Mouse (Mus musculus) T-helper 1 cell (primary cell): ENCODE data around the gene Ubr3.

Experiments used
- in situ Hi-C: fragments of 300-600 bp; cut with MboI, MseI; formaldehyde crosslinking; loops from one replicate; pipeline ENCODE4 v1.15.1; 2025; ENCODE audit warnings: high pct_unique_total_duplicates

The Ubr3 gene

DNA sequence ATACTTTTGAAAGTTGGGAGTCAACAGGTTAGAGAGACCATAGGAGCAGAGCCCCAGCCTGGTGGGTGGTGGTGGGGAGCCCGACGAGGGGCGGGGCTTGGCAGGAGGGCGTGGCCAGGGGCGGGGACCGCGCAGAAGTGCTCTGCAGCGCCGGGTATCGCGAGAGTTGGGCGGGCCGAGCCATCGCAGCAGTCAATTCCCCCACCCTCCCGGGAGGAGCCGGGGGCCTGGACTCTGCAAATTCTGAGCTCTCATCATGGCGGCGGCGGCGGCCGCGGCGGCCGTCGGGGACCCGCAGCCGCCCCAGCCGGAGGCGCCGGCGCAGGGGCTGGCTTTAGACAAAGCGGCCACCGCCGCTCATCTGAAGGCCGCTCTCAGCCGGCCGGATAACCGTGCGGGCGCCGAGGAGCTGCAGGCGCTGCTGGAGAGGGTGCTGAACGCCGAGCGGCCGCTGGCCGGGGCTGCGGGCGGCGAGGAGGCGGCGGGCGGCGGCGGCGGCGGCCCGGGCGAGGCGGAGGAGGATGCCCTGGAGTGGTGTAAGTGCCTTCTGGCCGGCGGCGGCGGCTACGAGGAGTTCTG, at the start of gene Ubr3:
Ubr3 (plus strand) TSS at position 208 of the 579 bp plus-strand sequence.
- in situ Hi-C loops = no loop called here

DNA sequence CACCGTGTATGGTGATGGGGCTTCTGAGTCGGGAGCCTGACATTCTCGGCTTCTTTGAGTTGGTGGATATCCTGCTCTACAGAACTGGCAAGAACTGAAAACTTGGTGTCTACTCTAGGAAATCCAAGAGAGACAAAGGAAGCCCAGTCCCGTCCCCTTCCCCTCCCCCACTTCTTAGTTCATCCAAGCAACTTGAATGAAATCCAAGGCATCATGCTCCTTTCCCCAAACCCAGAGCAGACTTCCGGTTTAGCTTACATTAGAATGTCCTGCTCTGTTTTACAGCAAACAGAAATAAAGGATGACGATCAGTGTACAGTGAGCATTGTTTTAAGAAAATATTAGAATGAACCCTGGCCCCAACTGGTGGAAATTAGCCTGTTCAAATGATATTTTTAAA, 47.8 kb upstream of the Ubr3 start:
- in situ Hi-C loops = no loop called here

DNA sequence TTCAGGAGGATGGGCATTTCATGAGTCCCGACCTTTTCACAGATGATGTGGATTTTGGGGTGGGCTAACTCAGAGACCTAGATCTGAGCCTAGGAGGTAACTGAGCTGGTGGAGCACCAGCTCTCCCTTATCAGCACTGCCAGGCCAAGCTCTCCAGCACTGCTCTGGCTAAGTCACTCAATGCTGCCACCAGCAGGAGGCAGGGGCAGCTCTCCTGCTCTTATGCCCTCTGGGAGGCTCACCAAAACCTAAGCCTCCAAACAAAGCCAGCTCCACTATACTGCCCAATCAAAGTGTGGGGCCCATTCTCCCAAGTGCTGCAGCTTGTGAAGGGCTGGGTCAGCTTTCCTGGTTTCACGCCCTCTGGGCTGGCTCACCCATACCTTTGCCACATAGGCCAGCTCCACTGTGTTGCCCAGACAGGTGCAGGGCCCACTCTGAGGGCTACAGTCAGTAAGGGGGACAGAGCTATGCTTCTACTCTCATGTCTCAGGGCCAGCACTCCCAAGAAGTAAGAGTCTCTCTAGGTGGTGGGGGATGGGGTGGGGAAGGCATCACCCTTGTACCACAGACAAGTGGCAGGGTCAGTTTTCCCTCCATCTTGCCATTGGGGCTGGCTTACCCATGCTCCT, 45.5 kb upstream of the Ubr3 start:
- in situ Hi-C loops = no loop called here

DNA sequence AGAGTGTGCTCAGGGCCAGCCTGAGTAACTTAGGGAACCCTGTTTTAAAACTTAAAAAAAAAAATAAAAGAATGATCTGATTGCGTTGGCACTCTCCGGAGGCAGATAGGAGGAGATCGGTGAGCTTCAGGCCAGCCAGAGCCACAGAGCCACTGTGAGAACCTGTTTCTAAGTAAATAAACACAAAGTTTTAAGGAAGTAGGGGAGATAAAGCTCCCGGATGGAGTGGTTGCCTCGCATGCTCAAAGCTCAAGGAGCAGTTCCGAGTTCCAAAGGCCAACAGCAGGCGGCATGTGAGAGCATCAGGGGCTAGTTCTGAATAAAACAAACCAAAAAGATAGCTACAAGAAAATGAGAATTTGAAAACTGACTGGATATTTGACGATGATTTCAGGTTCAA, 40.7 kb upstream of the Ubr3 start:
- in situ Hi-C loops = no loop called here

DNA sequence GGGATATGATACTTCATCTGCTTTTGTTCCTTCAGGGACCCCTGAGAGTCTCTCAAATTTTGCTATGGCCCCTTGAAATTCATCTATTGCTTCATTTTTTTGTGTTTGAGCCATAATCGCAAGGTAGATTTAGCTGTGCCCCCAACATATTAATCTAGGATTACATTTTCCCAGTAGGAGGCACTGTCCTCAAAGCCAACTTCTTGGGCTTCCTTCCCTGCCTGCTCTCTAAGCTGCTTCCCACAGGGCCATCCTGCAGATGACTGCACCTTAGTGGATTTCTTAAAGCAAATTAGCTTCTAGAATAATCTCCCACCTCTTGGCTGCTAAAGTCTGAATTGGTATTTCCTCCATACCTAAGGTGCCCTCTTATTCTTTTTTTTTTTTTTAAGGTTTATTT, 39.2 kb upstream of the Ubr3 start:
- in situ Hi-C loops = no loop called here

DNA sequence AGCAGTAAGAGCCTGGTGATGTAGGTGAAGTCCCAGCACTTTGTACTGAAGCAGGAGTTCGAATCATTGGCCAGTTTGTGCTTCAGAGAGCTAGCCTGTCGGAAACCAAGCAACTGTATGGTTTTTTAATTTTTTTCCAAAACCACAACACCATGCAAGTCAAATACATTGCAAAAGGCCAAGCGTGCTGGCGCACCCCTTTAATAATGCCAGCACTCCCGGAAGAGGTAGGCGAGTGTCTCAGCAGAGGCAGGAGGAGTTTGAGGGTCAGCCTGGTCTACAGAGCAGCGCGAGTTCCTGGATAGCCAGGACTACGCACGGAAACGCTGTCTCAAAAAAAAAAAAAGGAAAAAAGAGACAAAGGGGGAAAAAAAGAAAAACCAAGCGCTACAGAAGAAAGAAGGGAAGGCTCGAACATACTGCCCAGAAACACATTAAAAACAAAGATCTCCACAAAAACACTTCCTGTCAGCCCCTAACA, 36.0 kb upstream of the Ubr3 start:
- in situ Hi-C loops = no loop called here

DNA sequence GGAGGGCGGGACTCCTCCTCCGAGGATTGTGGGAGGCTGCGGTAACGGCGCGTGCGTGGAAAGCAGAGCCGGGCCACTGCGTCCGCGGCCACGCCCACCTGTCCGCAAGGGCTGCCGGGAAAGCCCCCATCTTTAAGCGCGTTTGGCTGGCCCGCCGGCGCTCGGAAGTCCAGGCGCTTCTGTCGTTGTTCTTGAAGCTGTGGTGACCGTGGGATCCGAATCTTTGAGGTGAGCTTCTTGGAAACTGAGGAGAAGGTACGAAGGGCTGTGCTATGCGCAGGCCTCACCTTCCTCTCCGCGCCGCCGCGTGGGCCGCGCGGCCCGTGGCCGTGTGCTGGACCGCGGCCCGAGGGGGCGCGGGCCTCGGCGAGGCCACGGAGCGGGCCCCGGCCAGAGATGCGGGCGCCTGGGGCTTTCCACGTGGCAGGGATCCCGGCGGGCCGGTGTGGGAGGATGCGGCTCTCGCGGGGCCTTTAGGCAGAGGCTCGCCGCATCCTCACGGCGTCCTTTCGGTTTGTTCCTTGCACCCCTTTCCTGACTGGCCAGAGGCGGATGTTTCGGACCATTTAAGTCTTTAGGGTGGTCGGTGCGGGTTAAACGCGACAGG, 35.5 kb upstream of the Ubr3 start, which contains the start of gene Ssb:
Ssb (plus strand) TSS at position 78 of the 607 bp plus-strand sequence.
- in situ Hi-C loops = no loop called here

DNA sequence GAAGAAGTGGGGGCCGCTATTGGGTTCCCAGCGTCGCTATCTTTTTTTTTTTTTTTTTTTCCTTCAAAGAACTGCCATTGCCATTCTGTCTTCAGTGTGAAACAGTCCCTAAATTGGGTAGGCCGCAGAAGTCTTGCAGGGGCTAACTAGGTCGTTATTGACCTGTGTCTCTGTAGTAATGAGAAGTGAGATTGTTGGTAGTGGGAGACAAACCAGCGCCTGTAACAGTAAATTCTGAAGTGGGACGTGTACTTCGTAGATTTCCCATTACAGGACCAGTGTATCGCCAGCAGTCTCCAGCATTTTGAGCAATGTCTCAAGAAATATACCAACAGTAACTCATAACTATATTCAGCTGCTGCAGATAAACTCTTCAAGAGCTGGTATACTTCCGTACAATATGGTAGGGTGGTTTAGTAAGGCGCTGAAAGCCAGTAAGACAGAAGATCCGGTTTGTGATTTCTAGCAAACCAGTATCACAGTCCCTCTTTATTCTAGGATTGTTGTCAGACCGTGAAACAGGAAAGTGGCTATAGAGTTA, 34.9 kb upstream of the Ubr3 start:
- in situ Hi-C loops = no loop called here

DNA sequence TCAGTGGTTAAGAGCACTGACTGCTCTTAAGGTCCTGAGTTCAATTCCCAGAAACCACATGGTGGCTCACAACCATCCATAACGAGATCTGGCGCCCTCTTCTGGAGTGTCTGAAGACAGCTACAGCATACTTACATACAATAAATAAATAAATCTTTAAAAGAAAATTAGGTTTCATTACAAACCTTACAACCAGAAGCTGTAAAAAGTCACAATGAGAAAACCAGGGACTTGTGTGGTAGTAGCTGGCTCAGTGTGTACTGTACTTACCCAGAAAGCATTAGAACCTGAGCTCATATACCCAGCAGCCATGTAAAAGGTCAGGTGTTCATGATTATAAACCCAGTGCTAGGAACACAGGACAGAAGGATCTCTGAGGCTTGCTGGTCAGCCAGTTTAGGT, 13.1 kb upstream of the Ubr3 start:
- in situ Hi-C loops = no loop called here

DNA sequence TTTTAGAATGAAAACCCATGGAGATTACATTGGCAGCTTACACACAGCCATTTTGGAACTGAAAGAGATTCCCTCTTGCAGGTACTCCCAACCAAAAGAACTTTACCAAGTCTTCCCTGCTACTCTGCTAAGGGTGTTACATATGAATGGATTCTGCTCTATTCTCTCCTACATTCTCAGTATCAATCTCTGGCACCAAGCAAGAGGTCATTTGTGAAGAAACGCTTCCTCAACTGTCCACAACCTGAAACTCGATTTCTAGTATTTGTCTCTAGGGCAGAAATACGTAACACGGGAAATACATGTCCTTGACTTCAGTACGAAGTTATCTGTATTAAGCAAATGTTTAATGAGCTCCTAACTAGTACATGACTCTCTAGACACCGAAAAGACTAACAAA, 12.5 kb upstream of the Ubr3 start:
- in situ Hi-C loops = no loop called here

DNA sequence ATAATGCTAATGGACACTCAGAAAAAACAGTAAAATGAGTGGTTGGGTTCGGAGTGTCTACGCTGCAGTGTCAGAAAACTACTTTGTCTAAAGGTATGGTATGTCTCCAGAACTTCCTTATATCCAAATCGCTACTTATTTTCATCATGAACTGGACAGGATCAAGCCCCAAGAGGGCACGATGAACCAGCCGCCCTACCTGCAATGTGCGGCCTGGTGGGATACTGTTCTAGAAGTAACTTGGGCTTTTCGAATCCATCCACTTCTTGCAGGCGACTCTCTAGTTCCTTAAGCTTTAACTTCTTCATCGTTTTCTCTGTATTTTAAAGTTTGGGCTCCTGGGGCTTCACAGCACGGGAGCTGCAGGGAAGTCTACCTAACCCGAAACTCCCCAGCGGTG, 12.0 kb upstream of the Ubr3 start:
- in situ Hi-C loops = no loop called here

DNA sequence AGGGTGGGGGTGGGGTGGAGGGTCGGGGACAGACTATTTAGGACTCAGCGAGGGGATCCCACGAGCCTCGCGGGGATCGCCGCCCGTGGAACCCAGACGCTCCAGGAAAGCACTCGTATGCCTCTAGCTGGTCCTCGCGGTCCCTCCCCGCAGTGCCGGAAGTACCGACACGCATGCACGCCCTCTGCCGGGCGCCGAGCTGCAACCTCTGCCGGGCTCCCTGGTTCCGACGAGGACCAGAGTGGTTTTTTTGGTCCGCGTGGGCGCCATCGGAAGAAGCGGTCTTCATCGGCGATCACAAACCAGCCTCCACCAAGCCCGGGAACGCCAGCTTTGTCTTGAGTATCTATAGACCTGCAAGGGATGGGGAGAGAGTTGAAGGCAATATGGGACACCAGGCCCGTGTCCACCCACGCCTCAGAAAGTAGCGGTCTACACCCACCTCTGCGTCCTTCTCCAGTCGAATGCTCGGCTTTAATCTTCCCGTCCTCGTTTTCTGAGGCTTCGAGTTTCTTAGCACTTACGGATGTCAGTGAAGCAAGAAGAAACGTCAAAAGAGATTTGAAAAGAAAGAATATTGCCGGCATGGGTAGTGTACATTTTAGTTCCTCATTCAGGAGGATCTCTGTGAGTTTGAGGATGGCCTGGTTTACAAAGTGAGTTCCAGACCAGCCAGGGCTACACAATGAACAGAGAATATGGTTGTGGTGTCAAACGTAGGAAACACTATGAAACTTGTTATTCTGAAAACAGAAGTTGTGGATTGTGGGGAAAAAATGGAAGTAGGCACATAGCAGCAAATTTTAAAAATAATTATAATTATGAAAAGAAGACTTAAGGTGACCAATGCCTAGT, 11.4 kb upstream of the Ubr3 start, which contains the start of gene Mettl5:
Mettl5 (minus strand) TSS at position 165 of the 855 bp plus-strand sequence.
- in situ Hi-C loops = no loop called here

DNA sequence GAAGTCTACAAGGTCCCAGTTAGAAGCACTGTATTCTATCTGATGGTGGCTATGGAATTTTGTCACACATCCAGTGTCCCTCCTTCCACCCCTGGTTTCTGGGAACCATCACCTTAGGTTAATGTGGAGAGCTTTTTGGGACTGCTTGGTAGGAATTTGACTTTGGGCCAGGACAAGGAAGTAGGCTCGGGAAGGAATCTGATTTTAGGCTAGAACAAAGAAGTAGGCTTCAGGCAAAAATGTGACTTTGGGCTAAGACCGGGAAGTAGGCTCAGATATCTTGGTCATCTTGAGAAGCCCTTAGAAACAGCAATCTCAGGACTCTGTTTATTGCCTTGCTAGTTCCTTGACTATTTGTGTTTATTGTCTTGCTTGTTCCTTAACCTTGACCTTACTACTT, 8.1 kb upstream of the Ubr3 start:
- in situ Hi-C loops = no loop called here

DNA sequence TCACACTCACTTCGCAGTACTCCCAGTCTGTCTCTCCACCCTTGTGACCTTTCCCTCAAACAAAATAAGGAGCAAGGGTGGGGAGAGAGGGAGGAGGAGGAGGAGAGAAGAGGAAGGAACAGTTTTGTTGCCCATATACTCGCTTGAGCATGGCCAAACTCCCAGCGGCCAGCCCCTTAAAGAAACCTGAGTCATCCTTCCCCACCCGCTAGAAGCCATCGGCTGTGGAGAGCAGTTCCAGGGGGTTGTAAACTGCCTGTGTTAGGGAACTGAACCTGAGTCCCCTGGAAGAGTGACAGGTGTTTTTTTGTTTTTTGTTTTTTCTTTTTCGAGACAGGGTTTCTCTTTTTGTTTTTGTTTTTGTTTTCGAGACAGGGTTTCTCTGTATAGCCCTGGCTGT, 6.2 kb upstream of the Ubr3 start:
- in situ Hi-C loops = no loop called here

DNA sequence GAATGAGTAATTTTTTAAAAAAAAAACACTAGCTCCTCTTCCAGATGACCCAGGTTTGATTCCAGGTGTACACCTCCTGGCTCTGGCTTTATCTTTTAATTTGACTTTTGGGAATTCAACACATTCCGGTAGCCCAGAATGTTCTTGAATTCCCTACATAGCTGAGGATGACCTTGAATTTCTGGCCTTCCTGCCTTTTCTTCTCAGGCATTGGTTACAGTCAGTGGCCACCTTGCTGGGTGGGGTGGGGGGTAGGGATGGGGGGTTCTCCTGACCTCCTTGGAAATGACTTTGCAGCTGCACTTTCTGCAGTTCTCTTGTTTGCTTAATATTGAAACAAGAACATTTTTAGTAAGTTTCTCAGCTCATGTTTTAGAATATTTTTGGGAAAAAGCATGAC, 3.9 kb upstream of the Ubr3 start:
- in situ Hi-C loops = no loop called here

DNA sequence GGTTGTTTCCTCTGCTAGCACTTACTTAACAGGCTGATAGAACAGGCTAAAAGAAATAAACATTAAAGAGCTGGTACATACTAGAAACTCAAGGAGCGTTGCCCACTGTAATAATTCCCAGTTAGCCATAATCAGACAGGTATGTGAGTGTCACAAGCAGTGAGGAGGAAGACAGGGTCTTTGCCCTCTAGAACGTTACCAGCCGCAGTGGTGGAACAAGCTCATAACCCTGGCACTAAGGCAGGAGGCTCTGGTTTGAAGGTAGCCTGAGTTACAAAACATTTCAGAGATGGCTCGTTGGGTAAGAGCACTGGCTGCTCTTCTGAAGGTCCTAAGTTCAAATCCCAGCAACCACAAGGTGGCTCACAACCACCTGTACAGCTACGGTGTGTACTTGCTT, 3.2 kb upstream of the Ubr3 start:
- in situ Hi-C loops = no loop called here

DNA sequence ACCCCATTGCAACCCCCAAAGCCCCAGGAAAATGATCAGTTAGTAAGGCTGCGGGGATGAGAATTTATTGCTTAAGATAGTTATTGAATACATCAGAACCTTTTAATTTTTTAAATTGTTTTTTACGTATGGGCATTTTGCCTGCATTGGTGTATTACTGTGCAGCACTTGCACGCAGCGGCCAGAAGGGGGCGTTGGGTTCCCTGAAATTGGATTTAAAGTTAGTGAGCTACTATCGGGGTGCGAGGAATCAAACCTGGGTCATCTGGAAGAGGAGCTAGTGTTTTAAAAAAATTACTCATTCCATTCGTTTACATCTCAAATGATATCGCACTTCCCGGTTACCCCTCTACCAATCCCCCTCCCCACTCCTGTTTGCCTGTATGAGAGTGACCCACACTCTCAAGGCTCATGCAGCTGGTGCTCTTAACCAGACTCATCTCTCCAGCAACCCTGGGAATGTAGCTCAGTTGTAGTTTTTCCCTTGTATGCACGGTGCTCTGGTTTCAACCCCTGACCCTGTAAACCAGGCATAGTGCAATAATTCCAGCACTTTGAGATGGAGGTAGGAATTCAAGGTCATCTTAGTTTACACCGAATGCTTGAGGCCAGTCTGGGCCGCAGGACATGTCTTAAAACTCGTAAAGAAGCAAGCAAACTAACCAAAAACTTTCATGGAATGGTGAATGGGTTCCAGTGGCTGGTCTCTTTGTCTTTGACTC, 1.4 kb upstream of the Ubr3 start:
- in situ Hi-C loops = no loop called here

DNA sequence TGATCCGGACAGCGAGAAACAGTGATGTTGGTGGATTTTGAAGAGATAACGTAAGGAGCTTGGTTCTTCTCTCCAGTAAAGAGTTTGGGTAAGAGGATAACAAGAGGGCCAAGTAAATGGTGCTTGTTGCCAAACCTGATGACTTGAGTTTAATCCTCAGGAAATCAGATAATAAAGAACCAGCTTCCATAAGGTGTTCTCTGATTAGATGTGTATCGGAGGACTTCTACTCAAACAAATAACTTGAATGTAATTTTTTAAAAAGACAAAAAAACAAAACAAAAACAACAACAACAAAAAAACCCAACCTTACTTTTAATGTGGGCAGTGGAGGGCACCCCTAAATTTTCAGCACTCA, 843 bp upstream of the Ubr3 start:
- in situ Hi-C loops = no loop called here

DNA sequence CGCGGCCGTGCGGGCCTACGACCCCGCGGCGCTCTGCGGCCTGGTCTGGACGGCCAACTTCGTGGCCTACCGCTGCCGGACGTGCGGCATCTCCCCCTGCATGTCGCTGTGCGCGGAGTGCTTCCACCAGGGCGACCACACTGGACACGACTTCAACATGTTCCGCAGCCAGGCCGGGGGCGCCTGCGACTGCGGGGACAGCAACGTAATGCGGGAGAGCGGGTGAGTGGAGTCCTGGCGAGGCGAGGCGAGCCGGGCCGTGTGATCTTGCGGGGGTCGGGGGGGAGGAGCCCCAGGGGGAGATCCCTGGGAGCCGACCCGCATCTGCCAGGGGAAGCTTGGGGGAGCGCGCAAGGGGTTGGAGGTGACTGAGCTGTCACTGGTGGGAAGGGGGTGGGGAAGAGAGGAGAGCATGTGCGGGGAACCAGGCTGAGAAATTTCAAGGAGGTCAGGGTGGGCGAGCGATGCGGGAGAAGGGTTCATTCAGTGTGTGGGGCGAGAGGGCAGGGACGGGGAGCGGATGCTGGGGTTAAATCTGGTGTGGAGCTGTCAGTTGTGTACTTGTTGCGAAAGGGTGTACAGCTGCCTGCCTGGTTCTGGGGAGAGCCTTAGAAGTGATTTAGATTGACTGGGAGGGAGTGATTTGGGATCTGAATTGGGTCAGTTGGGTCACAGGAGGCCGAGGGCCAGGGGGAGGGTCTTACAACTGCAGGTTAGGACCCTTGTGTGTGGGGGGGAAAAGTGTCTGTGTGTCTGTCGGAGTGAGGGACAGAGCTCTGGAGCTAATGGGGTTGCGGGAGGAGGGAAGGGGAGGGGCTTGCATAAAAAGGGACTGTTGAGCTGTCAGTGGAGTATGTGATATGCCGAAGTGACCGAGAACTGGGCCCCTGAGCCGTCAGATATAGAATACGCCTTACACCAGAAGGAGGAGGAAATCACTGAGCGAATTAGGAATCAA, 851 bp downstream of the Ubr3 start:
- in situ Hi-C loops = no loop called here

DNA sequence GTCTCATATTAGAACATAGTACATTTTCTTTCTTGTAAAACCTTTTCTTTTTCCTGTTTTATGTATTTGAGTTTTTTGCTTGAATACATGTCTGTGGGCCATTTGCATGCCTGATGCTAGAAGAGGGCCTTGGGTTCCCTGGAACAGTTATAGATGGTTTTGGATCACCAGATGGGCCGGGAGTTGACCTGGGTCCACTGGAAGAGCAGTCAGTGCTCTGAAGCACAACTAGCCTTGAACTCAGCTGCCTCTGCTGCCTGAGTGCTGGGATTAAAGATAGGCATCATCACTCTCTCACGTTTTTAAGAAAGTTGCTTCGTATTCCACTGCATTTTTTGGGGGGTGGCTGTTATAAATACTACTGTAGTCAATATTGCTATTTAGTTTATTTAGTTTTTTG, 6.5 kb downstream of the Ubr3 start:
- in situ Hi-C loops = no loop called here
